Mouse (Mus musculus) olfactory bulb, adult 2 months (tissue): ENCODE results near the gene Slc35e2.

Experiments
- CTCF ChIP-seq: fragments of 200-500 bp; IDR thresholded peaks from 2 replicates; pipeline ENCODE4 v1.5.1; 2012; ENCODE audit warnings: low read depth, mild to moderate bottlenecking, low read length, moderate library complexity; ENCODE audit not compliant: insufficient read depth
- POLR2A ChIP-seq: fragments of 200-500 bp; IDR thresholded peaks from 2 replicates; pipeline ENCODE4 v1.6.1; 2012; ENCODE audit warnings: mild to moderate bottlenecking, low read depth, low read length, moderate library complexity; ENCODE audit not compliant: insufficient read depth

- TF ChIP-seq POLR2A (no peak), CTCF (no peak)
Measured at GRCm38 (mm10) chr4:155566555-155566954, 34.7 kb upstream of the Slc35e2 start.
